Mouse (Mus musculus) neural tube, embryonic 15.5 days (tissue): ENCODE results near the gene 1600014C10Rik. TPM values are rescaled to one million over a fixed set of nuclear protein-coding genes. Genes with fewer than 3 reads are reported as not detected.

ENCODE experiments used
- ATAC-seq: fragments of 200-750 bp; cut with Nextera tagmentation; 2 replicates; pipeline ENCODE4 v1.8.0; 2017; ENCODE audit warnings: mild to moderate bottlenecking, moderate TSS enrichment, moderate library complexity; ENCODE audit not compliant: low FRiP score
- H3K27ac ChIP-seq: fragments of 300-500 bp; sonication (generic); replicated peaks from 2 replicates; pipeline ENCODE4 v1.5.1; 2015; ENCODE audit warnings: mild to moderate bottlenecking, inconsistent platforms
- H3K27me3 ChIP-seq: fragments of 300-500 bp; sonication (generic); replicated peaks from 2 replicates; pipeline ENCODE4 v1.6.1; 2015; ENCODE audit warnings: inconsistent platforms
- H3K36me3 ChIP-seq: fragments of 300-500 bp; sonication (generic); 2 replicates; pipeline ENCODE4 v1.6.1; 2015; ENCODE audit warnings: inconsistent platforms
- H3K4me1 ChIP-seq: fragments of 300-500 bp; sonication (generic); 2 replicates; pipeline ENCODE4 v1.6.1; 2015; ENCODE audit warnings: inconsistent platforms
- H3K4me2 ChIP-seq: fragments of 300-500 bp; sonication (generic); 2 replicates; pipeline ENCODE4 v1.6.1; 2015; ENCODE audit warnings: inconsistent platforms, mild to moderate bottlenecking, moderate library complexity
- H3K4me3 ChIP-seq: fragments of 300-500 bp; sonication (generic); replicated peaks from 2 replicates; pipeline ENCODE4 v1.5.1; 2015; ENCODE audit warnings: mild to moderate bottlenecking, inconsistent platforms
- H3K9ac ChIP-seq: fragments of 300-500 bp; sonication (generic); replicated peaks from 2 replicates; pipeline ENCODE4 v1.6.1; 2015; ENCODE audit warnings: mild to moderate bottlenecking, inconsistent platforms
- H3K9me3 ChIP-seq: fragments of 300-500 bp; sonication (generic); replicated peaks from 2 replicates; pipeline ENCODE4 v1.6.1; 2016; ENCODE audit warnings: inconsistent platforms
- WGBS: fragments of 180-500 bp; shearing (Covaris S2); methylation state at CpG from one replicate; pipeline ENCODE4 v1.1.7; 2015; ENCODE audit warnings: mixed read lengths; 5-methylcytosine and 5-hydroxymethylcytosine counted together
- polyA plus RNA-seq: library from polyadenylated mRNA; unstranded; fragments of >200 nt; fragmentation: Nextera tagmentation; extraction: Ambion mirVana; gene quantifications from 2 replicates; pipeline ENCODE4 v1.2.1, GENCODE M21; 2015

Gene 1600014C10Rik
- polyA plus RNA-seq, 1 experiment from 2014 or later: 32.0 TPM

DNA sequence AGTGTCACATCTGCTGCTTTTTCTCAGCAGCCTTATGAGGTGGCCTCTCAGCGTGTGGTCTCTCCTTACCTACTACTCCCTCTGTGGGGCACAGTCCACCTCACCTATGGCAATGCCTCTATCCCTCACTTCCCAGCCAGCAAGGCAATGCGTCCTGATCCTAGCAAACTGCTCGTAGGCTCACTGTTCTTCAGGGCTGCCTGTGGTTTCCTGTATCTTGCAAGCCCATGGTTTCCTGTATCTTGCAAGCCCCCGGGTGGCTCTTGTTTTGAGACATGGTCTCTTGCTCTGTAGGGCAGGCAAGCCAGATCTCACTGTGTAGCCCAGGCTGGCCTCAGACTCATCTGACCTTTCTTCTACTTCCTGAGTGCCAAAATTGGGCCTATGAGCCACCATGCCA, 3.8 kb downstream of the 1600014C10Rik start:
- Histone ChIP-seq H3K36me3 (peaks cover 14% of the 10 kb centered on the region; the same call in 1 of the 2 replicates), H3K4me2 (no peak overlapping the region), H3K4me3 (no peak overlapping the region), H3K9me3 (no peaks in the 10 kb centered on the region), H3K27me3 (no peaks in the 10 kb centered on the region), H3K9ac (no peak overlapping the region), H3K4me1 (peaks cover 24% of the 10 kb centered on the region), H3K27ac (no peak overlapping the region)
- 81% methylated on average over 4 of the region's 4 CpGs for WGBS
- no peak for ATAC-seq

DNA sequence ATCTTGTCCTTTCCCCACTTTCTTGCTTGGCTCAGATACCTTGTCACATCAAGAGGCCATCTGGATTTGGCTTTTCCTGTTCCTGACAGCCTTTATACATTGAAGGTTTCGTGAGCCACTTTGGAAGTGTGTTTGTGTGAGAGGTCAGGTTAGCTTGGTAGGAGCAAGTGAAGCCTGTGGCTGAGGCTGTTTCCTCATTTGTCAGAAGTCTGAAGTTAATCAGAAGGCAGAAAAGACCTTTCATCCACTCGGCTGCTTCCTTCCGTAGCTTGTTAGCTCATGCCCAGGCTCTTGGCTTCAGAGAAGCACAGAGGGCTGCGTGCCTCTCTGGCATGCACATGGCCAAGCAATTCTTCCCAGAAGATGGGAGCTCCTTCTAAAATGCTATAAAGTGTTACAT, 4.8 kb downstream of the 1600014C10Rik start:
- Histone ChIP-seq H3K27ac (no peak overlapping the region), H3K4me2 (no peak overlapping the region), H3K4me1 (peaks cover 18% of the 10 kb centered on the region), H3K9me3 (no peaks in the 10 kb centered on the region), H3K4me3 (no peak overlapping the region), H3K9ac (no peak overlapping the region), H3K36me3 (peaks cover 14% of the 10 kb centered on the region; the same call in 1 of the 2 replicates), H3K27me3 (no peaks in the 10 kb centered on the region)
- no peak for ATAC-seq
- 82% methylated on average over 4 of the region's 4 CpGs for WGBS

DNA sequence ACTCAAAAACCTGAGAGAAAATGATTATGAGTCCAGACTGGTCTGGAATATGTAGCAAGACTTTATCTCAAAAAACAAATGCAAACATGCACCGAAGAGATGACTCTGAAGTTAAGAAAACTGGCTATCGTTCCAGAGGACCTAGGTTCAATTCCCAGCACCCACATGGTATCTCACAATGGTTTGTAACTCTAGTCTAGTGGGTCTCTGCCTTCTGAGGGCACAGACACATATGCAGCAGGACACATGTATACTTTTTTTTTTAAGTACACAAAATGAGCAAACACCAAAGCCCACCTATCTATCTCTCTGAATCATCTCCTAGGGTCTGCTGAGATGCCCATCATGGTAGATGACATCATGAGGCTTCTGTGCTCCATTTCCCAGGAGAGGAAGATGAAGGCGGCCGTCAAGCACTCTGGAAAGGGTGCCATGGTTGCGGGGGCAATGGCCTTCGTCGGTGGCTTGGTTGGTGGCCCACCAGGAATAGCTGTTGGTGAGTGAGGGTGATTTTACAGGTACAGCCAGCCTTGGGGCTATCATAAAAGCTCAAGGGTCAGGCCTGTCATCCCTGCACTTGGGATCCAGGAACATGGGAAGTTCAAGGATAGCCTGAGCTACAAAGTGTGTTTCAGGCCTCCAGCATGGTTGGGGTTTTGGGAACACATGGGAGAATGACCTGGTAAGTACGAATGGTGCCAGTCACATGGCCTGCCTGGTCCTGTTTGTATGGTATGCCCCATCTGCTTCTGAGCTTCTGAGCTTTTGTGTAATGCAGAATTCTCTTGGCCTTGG, 5.5 kb downstream of the 1600014C10Rik start:
- ATAC-seq: no peak
- Histone ChIP-seq H3K9me3 (no peaks in the 10 kb centered on the region), H3K27ac (no peak overlapping the region), H3K4me1 (peaks cover 12% of the 10 kb centered on the region), H3K36me3 (peaks cover 14% of the 10 kb centered on the region; the same call in 1 of the 2 replicates), H3K4me3 (no peak overlapping the region), H3K4me2 (no peak overlapping the region), H3K9ac (no peak overlapping the region), H3K27me3 (no peaks in the 10 kb centered on the region)
- WGBS: 87% methylated on average over 8 of the region's 8 CpGs

DNA sequence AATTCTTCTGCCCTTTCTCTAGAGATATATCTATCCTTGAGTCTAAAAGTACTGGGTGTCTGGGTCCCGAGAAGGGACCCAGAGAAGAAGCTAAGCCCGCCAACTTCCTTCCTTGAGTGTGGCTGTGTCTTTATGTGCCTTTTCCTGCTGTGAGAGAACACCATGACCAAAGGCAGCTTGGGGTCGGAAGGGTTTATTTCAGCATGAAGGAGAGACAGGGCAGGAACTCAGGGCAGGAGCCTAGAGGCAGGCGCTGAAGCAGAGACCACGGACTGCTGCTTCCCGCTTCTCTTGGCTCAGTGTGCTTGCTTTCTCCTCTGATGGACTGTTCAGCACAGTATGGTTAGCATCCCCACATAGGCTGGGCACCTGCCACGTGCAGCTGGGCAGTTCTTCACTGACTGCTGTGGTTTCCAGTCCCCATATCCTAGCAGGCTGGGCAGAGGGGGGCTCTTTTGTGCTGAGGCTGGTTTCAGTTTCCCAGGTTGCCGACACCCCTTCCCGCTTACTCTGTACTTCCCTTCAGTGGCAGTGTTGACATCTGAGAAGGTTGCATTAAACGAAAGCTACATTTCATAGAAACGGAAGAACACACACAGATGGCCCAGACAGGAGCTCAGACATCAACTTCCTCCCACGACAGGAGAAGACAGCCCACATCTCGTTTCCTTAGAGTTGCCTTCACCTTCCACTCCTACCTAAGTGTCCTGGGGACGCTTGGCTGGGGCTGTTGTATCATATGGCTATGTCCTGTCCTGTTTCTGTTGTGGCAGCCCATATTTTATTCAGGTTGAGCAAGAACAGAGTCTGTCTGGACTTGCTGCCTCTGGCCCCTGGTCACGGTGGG, 6.3 kb downstream of the 1600014C10Rik start:
- Histone ChIP-seq H3K27ac (no peak overlapping the region), H3K9me3 (no peaks in the 10 kb centered on the region), H3K27me3 (no peaks in the 10 kb centered on the region), H3K4me2 (no peak overlapping the region), H3K36me3 (peaks cover 14% of the 10 kb centered on the region; the same call in 1 of the 2 replicates), H3K9ac (no peak overlapping the region), H3K4me3 (no peak overlapping the region), H3K4me1 (peaks cover 9% of the 10 kb centered on the region)
- WGBS: 81% methylated on average over 15 of the region's 15 CpGs
- ATAC-seq: no peak

GRCm38 (mm10) chr7:38190056-38190835, 7.2 kb downstream of the 1600014C10Rik start:
- no peak for ATAC-seq
- Histone ChIP-seq H3K27me3 (no peaks in the 10 kb centered on the region), H3K4me2 (no peak overlapping the region), H3K9ac (no peak overlapping the region), H3K4me1 (no peaks in the 10 kb centered on the region), H3K27ac (no peak overlapping the region), H3K4me3 (no peak overlapping the region), H3K9me3 (no peaks in the 10 kb centered on the region), H3K36me3 (peaks cover 19% of the 10 kb centered on the region)
- WGBS: 91% methylated on average over 8 of the region's 8 CpGs

DNA sequence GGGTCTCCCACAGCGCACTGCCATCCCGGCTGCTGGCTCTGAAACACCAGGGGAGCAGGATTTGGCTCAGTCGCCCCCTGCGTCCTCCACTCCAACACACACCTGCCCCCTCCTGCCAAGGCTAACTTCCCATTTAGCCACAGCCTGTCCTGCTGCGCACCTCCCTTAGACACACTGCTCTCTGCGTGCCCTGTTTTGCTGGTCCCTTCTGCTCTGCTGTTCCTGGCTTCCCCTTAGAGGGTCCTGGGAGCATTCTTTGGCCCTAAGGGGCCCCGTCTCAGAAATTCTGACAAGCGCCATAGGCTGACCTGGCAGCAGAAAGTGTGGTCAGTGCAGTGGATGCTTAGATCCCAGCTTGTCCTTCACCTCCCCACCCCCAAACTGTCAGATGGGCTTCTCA, 8.1 kb downstream of the 1600014C10Rik start:
- no peaks in the 10 kb centered on the region for H3K27me3 ChIP-seq
- no peak overlapping the region for H3K4me3 ChIP-seq
- H3K36me3 ChIP-seq: peaks cover 24% of the 10 kb centered on the region
- ATAC-seq: no peak
- no peaks in the 10 kb centered on the region for H3K4me1 ChIP-seq
- WGBS: 71% methylated on average over 8 of the region's 8 CpGs
- no peak overlapping the region for H3K9ac ChIP-seq
- H3K27ac ChIP-seq: no peak overlapping the region
- H3K9me3 ChIP-seq: no peaks in the 10 kb centered on the region
- no peak overlapping the region for H3K4me2 ChIP-seq

- no peaks in the 10 kb centered on the region for H3K9me3 ChIP-seq
- peaks cover 27% of the 10 kb centered on the region for H3K36me3 ChIP-seq
- no peak overlapping the region for H3K9ac ChIP-seq
- ATAC-seq: no peak
- H3K4me2 ChIP-seq: no peak overlapping the region
- no peak overlapping the region for H3K4me3 ChIP-seq
- 46% methylated on average over 10 of the region's 10 CpGs for WGBS
- H3K27me3 ChIP-seq: no peaks in the 10 kb centered on the region
- H3K27ac ChIP-seq: no peak overlapping the region
- no peaks in the 10 kb centered on the region for H3K4me1 ChIP-seq
These were observed 8.6 kb downstream of the 1600014C10Rik start for GRCm38 (mm10) chr7:38191571-38191970.

DNA sequence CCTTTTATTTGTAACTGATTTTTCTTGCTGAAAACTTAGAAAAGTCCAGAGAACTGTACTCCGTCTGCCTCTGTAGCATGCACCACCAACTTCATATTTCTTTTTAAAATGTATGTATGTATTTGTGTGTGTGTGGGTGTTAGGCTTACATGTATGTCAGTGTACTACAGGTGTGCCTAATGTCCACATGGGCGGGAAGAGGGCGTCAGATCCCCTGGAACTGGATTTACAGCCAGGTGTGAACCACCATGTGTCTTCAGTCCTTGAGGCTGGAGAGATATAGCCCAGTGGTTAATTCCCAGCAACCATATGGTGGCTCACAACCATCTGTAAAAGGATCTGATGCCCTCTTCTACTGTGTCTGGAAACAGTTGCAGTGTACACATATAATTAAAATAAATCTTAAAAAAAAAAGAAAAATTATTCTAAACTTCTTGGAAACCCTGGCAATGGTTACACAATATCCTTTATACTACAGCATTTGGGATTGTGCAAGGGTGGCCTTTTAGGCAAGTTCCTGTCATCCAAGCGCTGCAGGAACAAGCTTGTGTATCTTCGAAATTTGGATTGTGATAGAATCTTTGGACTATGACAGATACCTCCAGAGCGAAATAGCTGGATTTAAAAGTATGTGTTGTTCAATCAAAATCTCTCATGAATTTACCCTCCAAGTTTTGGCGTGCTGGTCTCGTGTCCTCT, 17.0 kb downstream of the 1600014C10Rik start:
- Histone ChIP-seq H3K4me3 (peak overlapping the region; percentile 38), H3K36me3 (peaks cover 9% of the 10 kb centered on the region; the same call in 1 of the 2 replicates), H3K4me1 (peaks cover 10% of the 10 kb centered on the region), H3K9ac (peak overlapping the region; percentile 41; the same call in 1 of the 2 replicates), H3K9me3 (no peaks in the 10 kb centered on the region), H3K27me3 (no peaks in the 10 kb centered on the region), H3K27ac (peak overlapping the region; percentile 64; the same call in 1 of the 2 replicates), H3K4me2 (peak overlapping the region; percentile 67)
- no peak for ATAC-seq
- WGBS: 72% methylated on average over 8 of the region's 8 CpGs

DNA sequence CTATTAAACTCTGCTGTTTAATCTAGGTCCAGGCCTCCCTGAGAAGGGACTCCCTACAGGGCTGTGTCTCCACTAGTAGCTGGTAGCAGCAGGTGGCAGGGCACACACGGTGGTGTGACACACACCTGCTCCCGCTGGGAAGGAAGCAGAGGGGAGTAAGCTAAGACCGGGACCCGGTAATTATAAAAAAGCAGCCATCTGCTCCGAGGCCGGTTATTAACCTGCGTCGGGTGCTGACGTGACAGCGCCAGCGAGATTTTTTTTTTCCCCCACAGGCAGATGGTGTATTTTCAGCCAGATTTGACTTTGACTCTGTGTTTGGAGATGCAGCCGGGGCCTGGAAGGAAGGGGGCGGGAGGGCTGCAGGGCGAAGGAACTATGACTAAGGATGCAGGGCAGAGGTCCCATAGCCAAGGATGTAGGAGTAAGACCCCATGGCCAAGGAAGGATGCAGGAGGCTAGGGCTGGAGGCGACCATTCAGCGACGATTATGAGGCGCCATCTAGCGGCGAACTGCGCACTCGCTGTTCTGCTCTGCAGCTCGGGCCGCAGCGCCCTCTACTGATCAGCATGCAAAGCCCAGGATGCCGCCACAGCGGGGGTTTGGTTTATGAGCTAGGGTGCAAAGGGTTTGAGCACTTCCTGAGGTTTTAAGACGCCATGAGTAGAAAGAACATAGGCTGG, 17.7 kb downstream of the 1600014C10Rik start:
- ATAC-seq: peak; percentile 91
- Histone ChIP-seq H3K4me3 (peak overlapping the region; percentile 38), H3K4me1 (peaks cover 10% of the 10 kb centered on the region), H3K27ac (peak overlapping the region; percentile 64), H3K36me3 (peaks cover 4% of the 10 kb centered on the region; the same call in 1 of the 2 replicates), H3K9me3 (no peaks in the 10 kb centered on the region), H3K4me2 (peak overlapping the region; percentile 67), H3K9ac (peak overlapping the region; percentile 41), H3K27me3 (no peaks in the 10 kb centered on the region)
- whole genome bisulfite sequencing: 3% methylated on average over 28 of the region's 28 CpGs

DNA sequence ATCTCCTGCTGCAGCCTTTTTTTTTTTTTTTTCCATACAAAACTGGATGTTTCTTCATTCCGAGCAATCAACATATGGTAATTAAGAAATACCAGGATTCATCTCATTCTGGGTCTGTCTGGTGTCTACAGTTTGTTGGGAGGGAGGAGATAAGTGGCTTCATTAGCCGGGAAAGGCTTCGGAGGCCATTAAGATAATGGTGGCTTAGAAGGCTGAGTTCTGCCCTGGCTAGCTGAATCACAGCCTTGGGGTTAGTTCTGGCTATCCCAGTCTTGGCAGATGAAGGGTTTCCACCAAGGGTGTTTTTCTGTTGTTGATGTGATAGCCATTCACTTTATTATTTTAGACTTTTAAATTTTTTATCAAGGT, 18.3 kb downstream of the 1600014C10Rik start:
- Histone ChIP-seq H3K9me3 (no peaks in the 10 kb centered on the region), H3K27ac (no peak overlapping the region), H3K4me1 (peaks cover 10% of the 10 kb centered on the region), H3K9ac (peak overlapping the region; percentile 41; the same call in 1 of the 2 replicates), H3K4me2 (peak overlapping the region; percentile 67), H3K27me3 (no peaks in the 10 kb centered on the region), H3K36me3 (peaks cover 1% of the 10 kb centered on the region; the same call in 1 of the 2 replicates), H3K4me3 (no peak overlapping the region)
- ATAC-seq: peak; percentile 22
- WGBS: 22% methylated on average over 3 of the region's 3 CpGs
